Mouse (Mus musculus): ENCODE results near the gene Rpn1.
A peak's percentile ranks its signal among the peaks of the same experiment; 100 is the strongest.

Rpn1 gene

GRCm38 (mm10) chr6:88065116-88065515 is 19.2 kb upstream of the Rpn1 start:
- peak in 1 of 2 experiments; percentile 23 for DNase-seq (ENCODE audit: low spot score in 2 of 2)

- DNase-seq (ENCODE audit: low spot score in 2 of 2), result no peak
Measured at GRCm38 (mm10) chr6:88065968-88066367, 18.3 kb upstream of the Rpn1 start.

- DNase-seq (ENCODE audit: low spot score in 2 of 2), result no peak
Measured at GRCm38 (mm10) chr6:88067722-88068121, 16.6 kb upstream of the Rpn1 start.

GRCm38 (mm10) chr6:88068739-88069138 is 15.5 kb upstream of the Rpn1 start:
- no peak for DNase-seq (ENCODE audit: low spot score in 2 of 2)

GRCm38 (mm10) chr6:88070468-88070867 is 13.8 kb upstream of the Rpn1 start:
- DNase-seq (ENCODE audit: low spot score in 2 of 2), result no peak

- no peak for DNase-seq (ENCODE audit: low spot score in 2 of 2)
Measured at GRCm38 (mm10) chr6:88071216-88071615, 13.1 kb upstream of the Rpn1 start.

- peak; percentile 91 to 92 for DNase-seq (ENCODE audit: low spot score in 2 of 2)
Measured at GRCm38 (mm10) chr6:88074752-88075554, 9.3 kb upstream of the Rpn1 start.

GRCm38 (mm10) chr6:88075960-88076517 is 8.2 kb upstream of the Rpn1 start:
- DNase-seq (ENCODE audit: low spot score in 2 of 2), result no peak

GRCm38 (mm10) chr6:88083095-88083494 is 1.2 kb upstream of the Rpn1 start:
- DNase-seq (ENCODE audit: low spot score in 2 of 2), result no peak

GRCm38 (mm10) chr6:88083672-88084071 is 610 bp upstream of the Rpn1 start:
- DNase-seq (ENCODE audit: low spot score in 2 of 2), result no peak

GRCm38 (mm10) chr6:88088971-88089370 is 4.7 kb downstream of the Rpn1 start:
- no peak for DNase-seq (ENCODE audit: low spot score in 2 of 2)

GRCm38 (mm10) chr6:88095377-88095776 is 11.1 kb downstream of the Rpn1 start:
- DNase-seq (ENCODE audit: low spot score in 2 of 2), result no peak

- DNase-seq (ENCODE audit: low spot score in 2 of 2), result no peak
Measured at GRCm38 (mm10) chr6:88102096-88102495, 17.8 kb downstream of the Rpn1 start.

- DNase-seq (ENCODE audit: low spot score in 2 of 2), result peak; percentile 90 to 92
Measured at GRCm38 (mm10) chr6:88105783-88106611, 21.7 kb downstream of the Rpn1 start.

- DNase-seq (ENCODE audit: low spot score in 2 of 2), result no peak
Measured at GRCm38 (mm10) chr6:88106612-88107123, 22.4 kb downstream of the Rpn1 start.

- DNase-seq (ENCODE audit: low spot score in 2 of 2), result no peak
Measured at GRCm38 (mm10) chr6:88107661-88108535, 23.6 kb downstream of the Rpn1 start.

- DNase-seq (ENCODE audit: low spot score in 2 of 2), result peak in 1 of 2 experiments; percentile 55
Measured at GRCm38 (mm10) chr6:88113139-88113538, 28.9 kb downstream of the Rpn1 start.

GRCm38 (mm10) chr6:88114414-88114813 is 30.1 kb downstream of the Rpn1 start:
- no peak for DNase-seq (ENCODE audit: low spot score in 2 of 2)

GRCm38 (mm10) chr6:88116347-88117183 is 32.3 kb downstream of the Rpn1 start:
- DNase-seq (ENCODE audit: low spot score in 2 of 2), result no peak

- no peak for DNase-seq (ENCODE audit: low spot score in 2 of 2)
Measured at GRCm38 (mm10) chr6:88117184-88117575, 32.9 kb downstream of the Rpn1 start.

Measured in frontal cortex, postnatal 10 days (tissue).